Mouse (Mus musculus): ENCODE results near the gene Ssbp3. TPM values are rescaled to one million over a fixed set of nuclear protein-coding genes. Genes with fewer than 3 reads are reported as not detected.
A peak's percentile ranks its signal among the peaks of the same experiment; 100 is the strongest.

Ssbp3 gene
- 100 to 1,000 TPM; 146 to 149 TPM for total RNA-seq (2021)

GRCm38 (mm10) chr4:106910201-106911172, at the start of gene Ssbp3:
Ssbp3 (plus strand) TSS chr4:106910701.
- peak; percentile 84 for DNase-seq

GRCm38 (mm10) chr4:106861871-106862270, 48.6 kb upstream of the Ssbp3 start:
- DNase-seq = no peak
- intact Hi-C loops (cut with DNase I) = no loop called here

More at GRCm38 (mm10) chr4:106910201-106911172, at the start of gene Ssbp3:
- intact Hi-C loops (cut with DNase I) = loop anchor here (5.0 kb wide), 1 partner anchor 252 kb away; no protein-coding TSS in a partner anchor

GRCm38 (mm10) chr4:106862317-106862716, 48.2 kb upstream of the Ssbp3 start:
- DNase-seq = no peak
- intact Hi-C loops (cut with DNase I) = no loop called here

- no peak for DNase-seq
- intact Hi-C loops (cut with DNase I) = no loop called here
These were observed 47.6 kb upstream of the Ssbp3 start for GRCm38 (mm10) chr4:106862767-106863370.

GRCm38 (mm10) chr4:106865415-106866110, 44.9 kb upstream of the Ssbp3 start:
- intact Hi-C loops (cut with DNase I) = no loop called here
- no peak for DNase-seq

GRCm38 (mm10) chr4:106866381-106866780, 44.1 kb upstream of the Ssbp3 start:
- intact Hi-C loops (cut with DNase I) = no loop called here
- DNase-seq = no peak

- intact Hi-C loops (cut with DNase I) = no loop called here
- peak; percentile 82 for DNase-seq
These were observed 43.7 kb upstream of the Ssbp3 start for GRCm38 (mm10) chr4:106866845-106867244.

- no peak for DNase-seq
- intact Hi-C loops (cut with DNase I) = no loop called here
These were observed 41.6 kb upstream of the Ssbp3 start for GRCm38 (mm10) chr4:106868737-106869438.

- intact Hi-C loops (cut with DNase I) = no loop called here
- no peak for DNase-seq
These were observed 41.0 kb upstream of the Ssbp3 start for GRCm38 (mm10) chr4:106869539-106869951.

GRCm38 (mm10) chr4:106870556-106870955, 39.9 kb upstream of the Ssbp3 start:
- intact Hi-C loops (cut with DNase I) = no loop called here
- no peak for DNase-seq

GRCm38 (mm10) chr4:106874501-106874900, 36.0 kb upstream of the Ssbp3 start:
- DNase-seq = no peak
- intact Hi-C loops (cut with DNase I) = no loop called here

GRCm38 (mm10) chr4:106881101-106881500, 29.4 kb upstream of the Ssbp3 start:
- intact Hi-C loops (cut with DNase I) = no loop called here
- no peak for DNase-seq

GRCm38 (mm10) chr4:106883149-106883548, 27.4 kb upstream of the Ssbp3 start:
- no peak for DNase-seq
- intact Hi-C loops (cut with DNase I) = no loop called here

- intact Hi-C loops (cut with DNase I) = no loop called here
- DNase-seq = peak; percentile 55
These were observed 24.0 kb upstream of the Ssbp3 start for GRCm38 (mm10) chr4:106886307-106887085.

GRCm38 (mm10) chr4:106896086-106896485, 14.4 kb upstream of the Ssbp3 start:
- no peak for DNase-seq
- intact Hi-C loops (cut with DNase I) = loop anchor here (5.0 kb wide), 1 partner anchor 39 kb away; no protein-coding TSS in a partner anchor

GRCm38 (mm10) chr4:106898923-106899322, 11.6 kb upstream of the Ssbp3 start:
- no peak for DNase-seq
- intact Hi-C loops (cut with DNase I) = loop anchor here (5.0 kb wide), 1 partner anchor 42 kb away; no protein-coding TSS in a partner anchor

- intact Hi-C loops (cut with DNase I) = loop anchor here (5.0 kb wide), 1 partner anchor 42 kb away; no protein-coding TSS in a partner anchor
- no peak for DNase-seq
These were observed 11.0 kb upstream of the Ssbp3 start for GRCm38 (mm10) chr4:106899471-106899870.

- intact Hi-C loops (cut with DNase I) = no loop called here
These were observed 9.8 kb upstream of the Ssbp3 start for GRCm38 (mm10) chr4:106900718-106901117.

GRCm38 (mm10) chr4:106901610-106902009, 8.9 kb upstream of the Ssbp3 start:
- no peak for DNase-seq
- intact Hi-C loops (cut with DNase I) = no loop called here

More at GRCm38 (mm10) chr4:106900718-106901117, 9.8 kb upstream of the Ssbp3 start:
- no peak for DNase-seq
